Mouse (Mus musculus) midbrain, embryonic 11.5 days (tissue): ENCODE data around the gene Rgl1. TPM values are rescaled to one million over a fixed set of nuclear protein-coding genes. Genes with fewer than 3 reads are reported as not detected.

Source experiments
- ATAC-seq: fragments of 200-750 bp; cut with Nextera tagmentation; 2 replicates; pipeline ENCODE4 v1.8.0; 2017; ENCODE audit warnings: moderate TSS enrichment, moderate library complexity; ENCODE audit not compliant: low FRiP score
- DNase-seq: peaks from one replicate; pipeline ENCODE4 v3.0.0; 2015; ENCODE audit warnings: low spot score; ENCODE audit errors: missing footprints
- H3K27ac ChIP-seq: fragments of 300-500 bp; sonication (generic); 2 replicates; pipeline ENCODE4 v1.5.1; 2014; ENCODE audit warnings: low read depth, low read length
- H3K27me3 ChIP-seq: fragments of 300-500 bp; sonication (generic); 2 replicates; pipeline ENCODE4 v1.6.1; 2014; ENCODE audit warnings: mild to moderate bottlenecking, low read length, moderate library complexity, mixed read lengths; ENCODE audit not compliant: control insufficient read depth, insufficient read depth
- H3K36me3 ChIP-seq: fragments of 300-500 bp; sonication (generic); 2 replicates; pipeline ENCODE4 v1.6.1; 2014; ENCODE audit warnings: mild to moderate bottlenecking, low read length, moderate library complexity, mixed read lengths; ENCODE audit not compliant: control insufficient read depth, insufficient read depth
- H3K4me1 ChIP-seq: fragments of 300-500 bp; sonication (generic); 2 replicates; pipeline ENCODE4 v1.6.1; 2014; ENCODE audit warnings: low read length; ENCODE audit not compliant: control insufficient read depth, insufficient read depth
- H3K4me2 ChIP-seq: fragments of 300-500 bp; sonication (generic); 2 replicates; pipeline ENCODE4 v1.6.1; 2014; ENCODE audit warnings: mild to moderate bottlenecking, moderate library complexity
- H3K4me3 ChIP-seq: fragments of 300-500 bp; sonication (generic); 2 replicates; pipeline ENCODE4 v1.5.1; 2014; ENCODE audit warnings: low read depth, low read length
- H3K9ac ChIP-seq: fragments of 300-500 bp; sonication (generic); 2 replicates; pipeline ENCODE4 v1.6.1; 2014; ENCODE audit warnings: low read length
- H3K9me3 ChIP-seq: fragments of 300-500 bp; sonication (generic); 2 replicates; pipeline ENCODE4 v1.6.1; 2016; ENCODE audit warnings: low read length; ENCODE audit not compliant: control insufficient read depth
- WGBS: fragments of 180-500 bp; shearing (Covaris S2); extraction: QIAGEN DNeasy Blood & Tissue Kit; methylation state at CpG from one replicate; pipeline ENCODE4 v1.1.7; 2014; 5-methylcytosine and 5-hydroxymethylcytosine counted together
- polyA plus RNA-seq: library from polyadenylated mRNA; unstranded; fragments of >200 nt; fragmentation: Nextera tagmentation; extraction: Ambion mirVana; gene quantifications from 2 replicates; pipeline ENCODE4 v1.2.1, GENCODE M21; 2014

Rgl1 gene
- polyA plus RNA-seq, 1 experiment from 2014 or later: 23.2 TPM

DNA sequence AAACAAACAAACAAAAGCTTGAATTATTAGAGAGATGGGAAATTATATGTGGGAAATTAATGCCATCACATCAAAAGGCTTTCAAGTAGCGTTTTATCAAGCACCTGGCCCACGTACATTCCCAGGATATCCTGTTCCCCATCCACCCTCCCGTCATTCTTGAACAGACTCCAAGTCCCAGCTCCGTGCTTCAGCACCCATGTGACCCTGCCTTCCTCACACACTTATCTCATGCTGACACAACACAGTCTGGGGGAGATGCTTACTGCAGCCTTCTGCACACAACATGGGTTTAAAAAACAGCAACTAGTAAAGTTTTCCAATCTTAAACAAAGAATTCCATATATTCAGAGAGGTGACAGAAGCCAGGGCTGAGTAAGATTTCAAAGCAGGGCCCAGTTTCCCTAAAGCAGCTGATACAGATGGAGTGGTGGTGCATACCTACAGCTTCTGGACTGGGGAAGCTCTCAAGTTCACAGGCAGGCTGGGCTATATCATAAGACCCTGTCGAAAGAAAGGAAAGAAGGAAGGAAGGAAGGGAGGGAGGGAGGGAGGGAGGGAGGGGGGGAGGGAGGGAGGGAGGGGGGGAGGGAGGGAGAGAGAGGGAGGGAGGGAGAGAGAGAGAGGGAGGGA is 38.4 kb downstream of the Rgl1 start:
- Histone ChIP-seq H3K9ac (no peak overlapping the region), H3K4me1 (no peaks in the 10 kb centered on the region), H3K27ac (no peak overlapping the region), H3K4me2 (no peak overlapping the region), H3K9me3 (no peaks in the 10 kb centered on the region), H3K4me3 (no peak overlapping the region), H3K36me3 (no peaks in the 10 kb centered on the region), H3K27me3 (no peaks in the 10 kb centered on the region)
- WGBS: 84% methylated on average over 4 of the region's 5 CpGs
- ATAC-seq (no peak), DNase-seq (peak; percentile 74)

DNA sequence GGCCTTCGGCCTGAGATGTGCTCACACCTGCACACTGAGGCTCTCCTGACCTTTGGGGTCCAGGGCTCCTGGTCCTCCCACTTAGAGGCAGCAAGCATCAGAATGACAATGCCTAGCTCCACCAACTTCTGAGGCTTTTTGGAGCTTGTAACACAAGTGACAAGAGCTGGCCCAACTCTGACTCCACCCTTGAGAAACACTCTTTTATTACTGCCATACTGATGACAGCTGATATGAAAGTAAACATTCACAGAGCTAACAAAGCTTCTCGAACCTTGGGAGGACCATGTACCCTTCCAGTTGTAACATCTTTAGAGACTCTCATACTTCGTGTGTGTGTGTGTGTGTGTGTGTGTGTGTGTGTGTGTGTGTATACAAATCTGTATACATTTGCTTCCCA is 40.1 kb downstream of the Rgl1 start:
- Histone ChIP-seq H3K27ac (no peak overlapping the region), H3K9ac (no peak overlapping the region), H3K4me1 (no peaks in the 10 kb centered on the region), H3K9me3 (no peaks in the 10 kb centered on the region), H3K4me2 (no peak overlapping the region), H3K36me3 (no peaks in the 10 kb centered on the region), H3K27me3 (no peaks in the 10 kb centered on the region), H3K4me3 (no peak overlapping the region)
- no peak for ATAC-seq
- WGBS: 79% methylated on average over 3 of the region's 3 CpGs
- DNase-seq: peak; percentile 10

DNA sequence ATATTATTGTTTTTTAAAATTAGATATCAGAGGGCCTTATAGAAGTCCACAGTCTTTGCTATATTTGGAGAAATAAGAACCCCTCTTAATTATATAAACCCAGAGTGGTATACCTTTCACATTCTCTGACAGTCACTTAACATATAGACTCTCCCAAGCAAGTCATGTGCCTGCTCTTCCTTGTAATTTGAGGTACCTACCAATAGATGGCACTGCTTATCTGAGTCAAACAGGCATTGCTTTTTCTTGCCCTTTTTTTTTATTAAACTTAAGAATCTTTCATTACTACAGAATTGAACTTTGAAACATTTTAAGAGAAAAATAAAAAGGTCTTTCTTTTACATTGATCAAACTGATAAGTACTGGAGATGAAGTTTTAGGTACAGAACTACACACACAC is 41.9 kb downstream of the Rgl1 start:
- H3K4me3 ChIP-seq: no peak overlapping the region
- H3K4me2 ChIP-seq: no peak overlapping the region
- no peaks in the 10 kb centered on the region for H3K4me1 ChIP-seq
- H3K27me3 ChIP-seq: no peaks in the 10 kb centered on the region
- DNase-seq: peak; percentile 49
- no peak overlapping the region for H3K9ac ChIP-seq
- no peaks in the 10 kb centered on the region for H3K9me3 ChIP-seq
- H3K27ac ChIP-seq: no peak overlapping the region
- ATAC-seq: no peak
- no peaks in the 10 kb centered on the region for H3K36me3 ChIP-seq

DNA sequence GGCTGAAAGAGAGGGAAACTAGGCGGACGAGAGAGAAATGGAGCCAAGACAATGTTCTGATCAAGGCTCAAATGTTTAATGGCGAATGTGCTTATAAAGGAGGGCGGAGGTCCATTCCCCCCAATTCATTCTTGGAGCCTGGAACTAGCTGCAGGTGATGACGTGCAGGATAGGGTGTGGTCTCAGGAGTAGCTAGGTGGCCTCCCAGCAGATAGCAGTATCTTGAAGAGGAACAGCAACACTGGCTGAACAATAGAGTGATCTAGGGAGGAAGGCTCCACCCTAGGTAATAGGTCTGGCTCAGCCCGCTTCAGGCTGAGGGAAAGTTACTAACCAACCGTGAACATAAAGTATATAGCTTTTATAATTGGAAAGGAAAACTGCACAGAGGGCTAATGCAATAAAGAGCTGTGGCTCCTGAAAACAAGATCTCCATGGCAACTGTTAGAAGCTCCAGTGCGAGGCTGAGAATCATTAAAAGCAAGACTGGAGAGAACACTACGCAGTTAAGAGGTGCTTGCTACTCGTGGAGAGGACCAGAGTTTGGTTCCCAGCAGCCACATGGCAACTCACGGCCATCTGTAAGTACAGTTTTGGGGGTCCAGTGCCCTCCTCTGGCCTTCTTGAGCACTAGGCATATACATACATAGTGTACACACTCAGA is 44.5 kb downstream of the Rgl1 start:
- WGBS: 87% methylated on average over 11 of the region's 11 CpGs
- Histone ChIP-seq H3K4me1 (no peaks in the 10 kb centered on the region), H3K9me3 (no peaks in the 10 kb centered on the region), H3K4me3 (no peak overlapping the region), H3K27me3 (no peaks in the 10 kb centered on the region), H3K4me2 (no peak overlapping the region), H3K9ac (no peak overlapping the region), H3K36me3 (no peaks in the 10 kb centered on the region), H3K27ac (no peak overlapping the region)
- ATAC-seq: no peak
- DNase-seq: no peak

DNA sequence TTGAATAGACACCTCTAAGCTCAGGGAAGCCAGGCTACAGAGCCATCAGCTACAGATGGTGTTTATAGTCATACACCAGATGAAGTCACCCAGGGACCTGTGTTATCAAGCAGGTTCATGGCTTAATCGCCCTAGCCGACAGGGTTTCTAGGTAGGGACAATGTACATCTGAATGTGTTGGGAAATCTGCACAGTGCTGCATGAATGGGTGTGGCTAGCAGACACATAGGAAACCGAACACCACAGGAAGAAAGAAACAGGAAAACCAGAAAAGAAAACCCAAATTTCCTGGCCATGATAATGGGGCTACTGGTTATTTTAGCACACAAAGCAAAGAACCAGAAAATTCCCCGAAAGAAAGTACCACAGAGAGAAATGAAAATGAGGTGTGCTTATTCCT is 45.2 kb downstream of the Rgl1 start:
- peak; percentile 60 for DNase-seq

DNA sequence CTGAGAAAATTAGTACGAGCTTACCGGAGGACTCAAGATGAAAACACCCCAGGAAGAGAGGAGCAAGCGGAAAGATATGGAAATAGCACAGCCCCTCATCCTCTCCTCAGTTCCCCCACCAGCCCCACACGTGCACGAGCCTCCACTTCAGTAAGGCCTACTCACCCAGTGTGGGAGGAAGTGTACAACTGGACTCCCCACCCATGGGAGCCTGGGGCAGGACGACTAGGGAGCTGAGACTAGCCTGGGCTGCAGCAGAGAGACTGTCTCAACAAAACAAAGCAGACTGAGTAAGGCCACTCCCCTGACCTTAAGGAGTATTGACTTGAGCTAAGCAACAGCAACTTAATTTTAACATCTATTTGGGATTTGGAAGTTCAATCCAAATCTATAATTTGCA is 48.0 kb downstream of the Rgl1 start:
- no peak overlapping the region for H3K4me2 ChIP-seq
- peak; percentile 71 for DNase-seq
- 62% methylated on average over 6 of the region's 6 CpGs for WGBS

More for the DNA sequence above, 45.2 kb downstream of the Rgl1 start:
- Histone ChIP-seq H3K27me3 (no peaks in the 10 kb centered on the region), H3K27ac (no peak overlapping the region), H3K4me2 (no peak overlapping the region), H3K9me3 (no peaks in the 10 kb centered on the region), H3K4me1 (no peaks in the 10 kb centered on the region), H3K36me3 (no peaks in the 10 kb centered on the region), H3K4me3 (no peak overlapping the region), H3K9ac (no peak overlapping the region)
- 85% methylated on average over 4 of the region's 4 CpGs for WGBS
- ATAC-seq: no peak

DNA sequence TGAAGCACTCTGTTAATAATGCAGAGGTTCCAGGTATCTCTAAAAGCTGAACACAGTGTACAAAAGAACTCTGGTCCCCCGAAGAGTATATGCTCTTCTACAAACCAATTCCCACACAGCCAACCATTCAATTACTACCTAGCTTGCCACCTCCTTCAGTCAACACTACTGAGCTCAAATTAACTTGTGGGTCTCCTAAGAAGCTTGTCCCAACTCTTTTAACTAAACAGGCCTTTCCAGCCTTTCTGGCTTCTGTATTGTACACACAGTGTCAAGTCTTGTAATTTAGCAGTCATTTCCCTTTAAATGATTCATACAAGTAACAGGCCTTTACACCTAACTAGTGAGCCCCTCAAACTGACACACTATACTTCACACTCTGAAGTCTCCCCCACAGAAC is 48.8 kb downstream of the Rgl1 start:
- no peaks in the 10 kb centered on the region for H3K9me3 ChIP-seq
- no peak overlapping the region for H3K27ac ChIP-seq
- H3K36me3 ChIP-seq: no peaks in the 10 kb centered on the region
- no peaks in the 10 kb centered on the region for H3K4me1 ChIP-seq
- no peak overlapping the region for H3K4me2 ChIP-seq
- no peaks in the 10 kb centered on the region for H3K27me3 ChIP-seq
- WGBS: 86% methylated on average over 1 of the region's 1 CpGs
- DNase-seq (peak; percentile 14), ATAC-seq (no peak)
- H3K9ac ChIP-seq: no peak overlapping the region
- no peak overlapping the region for H3K4me3 ChIP-seq

More for the DNA sequence above, 48.0 kb downstream of the Rgl1 start:
- H3K9ac ChIP-seq: no peak overlapping the region
- H3K27ac ChIP-seq: no peak overlapping the region
- no peak overlapping the region for H3K4me3 ChIP-seq
- no peak for ATAC-seq
- H3K27me3 ChIP-seq: no peaks in the 10 kb centered on the region
- no peaks in the 10 kb centered on the region for H3K36me3 ChIP-seq
- no peaks in the 10 kb centered on the region for H3K4me1 ChIP-seq
- no peaks in the 10 kb centered on the region for H3K9me3 ChIP-seq

DNA sequence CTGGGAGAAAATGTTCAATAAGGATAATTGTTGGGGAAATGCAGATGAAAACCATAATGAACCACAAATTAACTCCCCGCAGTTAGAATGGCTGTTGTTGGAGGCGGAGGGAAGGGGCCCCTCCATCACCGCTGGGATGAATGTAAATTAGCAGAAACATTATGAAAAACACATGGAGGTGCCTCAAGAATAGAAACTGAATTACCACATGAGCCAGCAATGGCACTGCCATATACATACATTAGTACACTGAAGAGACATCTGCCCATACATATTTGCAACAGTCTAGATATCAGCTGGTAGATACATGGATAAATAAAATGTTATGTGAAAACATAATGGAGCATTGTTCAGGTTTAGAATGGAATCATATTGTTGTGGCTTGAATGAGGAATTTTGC is 51.7 kb downstream of the Rgl1 start:
- H3K9me3 ChIP-seq: no peaks in the 10 kb centered on the region
- H3K4me2 ChIP-seq: no peak overlapping the region
- DNase-seq (peak; percentile 75), ATAC-seq (no peak)
- no peaks in the 10 kb centered on the region for H3K4me1 ChIP-seq
- 87% methylated on average over 3 of the region's 3 CpGs for whole genome bisulfite sequencing
- no peak overlapping the region for H3K9ac ChIP-seq
- H3K27ac ChIP-seq: no peak overlapping the region
- no peaks in the 10 kb centered on the region for H3K36me3 ChIP-seq
- no peak overlapping the region for H3K4me3 ChIP-seq
- no peaks in the 10 kb centered on the region for H3K27me3 ChIP-seq

DNA sequence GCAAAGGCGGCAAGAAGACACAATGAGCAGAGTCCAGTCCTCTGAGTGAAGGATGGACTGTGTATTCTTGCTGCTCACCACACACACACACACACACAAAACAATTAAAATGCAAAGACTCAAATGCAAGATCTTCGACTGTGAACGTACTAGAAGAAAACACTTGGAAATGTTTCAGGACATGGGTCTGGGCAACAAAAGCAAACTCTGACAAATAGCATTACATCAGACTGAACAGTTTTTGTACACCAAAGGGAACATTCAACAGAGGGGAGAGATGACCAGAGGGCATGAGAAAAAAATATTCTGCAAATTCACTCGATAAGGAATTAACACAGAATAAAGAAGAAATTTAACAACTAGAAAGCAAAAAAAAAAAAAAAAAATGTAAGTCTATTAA is 52.2 kb downstream of the Rgl1 start:
- DNase-seq (peak; percentile 65), ATAC-seq (no peak)
- no peak overlapping the region for H3K4me3 ChIP-seq
- H3K9me3 ChIP-seq: no peaks in the 10 kb centered on the region
- no peaks in the 10 kb centered on the region for H3K36me3 ChIP-seq
- H3K4me1 ChIP-seq: no peaks in the 10 kb centered on the region
- WGBS: 80% methylated on average over 4 of the region's 4 CpGs
- no peak overlapping the region for H3K27ac ChIP-seq
- H3K27me3 ChIP-seq: no peaks in the 10 kb centered on the region
- no peak overlapping the region for H3K9ac ChIP-seq
- H3K4me2 ChIP-seq: no peak overlapping the region
